Mouse (Mus musculus) megakaryocyte-erythroid progenitor cell, adult 5-6 weeks (primary cell): ENCODE data around the gene Atp10a. TPM values are rescaled to one million over a fixed set of nuclear protein-coding genes. Genes with fewer than 3 reads are reported as not detected.

ENCODE experiments used
- ATAC-seq: replicated peaks from 2 replicates; pipeline ENCODE4 v1.8.0; 2016; ENCODE audit warnings: mild to moderate bottlenecking, inconsistent platforms; ENCODE audit not compliant: severe bottlenecking, poor library complexity, low FRiP score, low TSS enrichment
- total RNA-seq, 2 experiments: library from RNA; stranded (forward) in 1 of 2; stranded (reverse) in 1 of 2; fragments of 200-1000, 215-1000 nt in 1 of 2; fragments of >200 nt in 1 of 2; fragmentation: Nextera tagmentation in 1 of 2; gene quantifications; 2 replicates each; pipeline ENCODE4 v1.2.3; 2014 to 2017

Atp10a gene
- total RNA-seq, 2 experiments from 2014 or later: 0.81 to 1.2 TPM

DNA sequence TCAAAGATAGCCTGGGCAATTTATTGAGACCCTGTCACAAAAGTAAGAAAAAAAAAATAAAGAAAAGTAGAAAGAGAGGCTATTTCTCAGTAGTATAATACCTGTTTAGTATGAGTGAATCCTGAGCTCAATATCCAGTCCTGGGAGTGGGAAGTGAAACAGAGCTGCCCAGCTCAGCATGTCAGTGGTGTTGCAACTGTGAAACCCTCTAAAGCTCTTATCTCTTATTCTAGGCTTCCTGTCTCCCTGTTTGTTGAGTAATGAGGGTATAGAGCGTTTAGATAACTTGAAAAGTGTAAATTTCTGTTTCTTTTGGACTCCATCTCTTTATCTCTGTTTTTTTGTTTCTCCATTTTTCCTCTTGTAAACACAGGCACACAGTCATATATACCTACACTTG lies 74.9 kb downstream of the Atp10a start:
- ATAC-seq: peak; percentile 77

DNA sequence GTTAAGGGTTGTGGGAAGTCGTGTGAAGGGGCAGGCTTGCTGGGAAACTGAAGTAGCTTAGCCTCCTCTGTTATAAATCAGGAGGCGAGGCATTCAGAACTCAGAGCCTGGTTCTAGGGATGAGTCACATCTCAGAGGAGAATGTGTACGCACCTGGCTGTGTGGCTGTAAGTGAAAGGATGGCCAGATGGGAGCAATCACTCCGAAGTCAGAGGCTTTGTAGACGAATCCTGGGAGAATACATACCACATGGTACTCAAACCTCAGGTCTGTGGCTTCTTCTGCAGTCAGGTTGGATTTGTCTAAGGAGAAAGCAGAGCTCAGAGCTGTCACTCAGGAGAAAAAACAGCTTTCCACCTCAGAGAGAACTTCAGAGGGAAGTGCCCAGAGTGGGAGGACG lies 76.4 kb downstream of the Atp10a start:
- ATAC-seq: no peak

DNA sequence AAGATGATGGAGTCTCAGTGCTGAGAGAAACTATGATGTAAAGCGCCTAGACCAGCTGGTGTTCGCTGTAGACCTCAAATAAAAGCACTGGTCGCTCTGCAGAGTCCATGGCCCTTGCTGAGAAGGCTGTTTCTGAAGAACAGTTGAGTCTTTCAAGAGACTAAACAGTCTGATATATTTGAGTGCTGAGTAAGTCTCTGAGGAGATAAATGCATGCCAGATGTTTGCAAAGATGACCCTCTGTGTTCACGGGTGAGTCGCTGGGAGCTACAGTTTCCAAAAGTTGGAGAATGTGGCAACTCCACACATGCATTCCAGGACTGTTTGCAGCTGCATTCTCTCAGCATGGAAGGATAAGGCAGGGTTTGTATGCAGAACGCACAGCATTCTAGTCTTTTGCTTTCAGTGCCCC lies 77.5 kb downstream of the Atp10a start:
- ATAC-seq: no peak

DNA sequence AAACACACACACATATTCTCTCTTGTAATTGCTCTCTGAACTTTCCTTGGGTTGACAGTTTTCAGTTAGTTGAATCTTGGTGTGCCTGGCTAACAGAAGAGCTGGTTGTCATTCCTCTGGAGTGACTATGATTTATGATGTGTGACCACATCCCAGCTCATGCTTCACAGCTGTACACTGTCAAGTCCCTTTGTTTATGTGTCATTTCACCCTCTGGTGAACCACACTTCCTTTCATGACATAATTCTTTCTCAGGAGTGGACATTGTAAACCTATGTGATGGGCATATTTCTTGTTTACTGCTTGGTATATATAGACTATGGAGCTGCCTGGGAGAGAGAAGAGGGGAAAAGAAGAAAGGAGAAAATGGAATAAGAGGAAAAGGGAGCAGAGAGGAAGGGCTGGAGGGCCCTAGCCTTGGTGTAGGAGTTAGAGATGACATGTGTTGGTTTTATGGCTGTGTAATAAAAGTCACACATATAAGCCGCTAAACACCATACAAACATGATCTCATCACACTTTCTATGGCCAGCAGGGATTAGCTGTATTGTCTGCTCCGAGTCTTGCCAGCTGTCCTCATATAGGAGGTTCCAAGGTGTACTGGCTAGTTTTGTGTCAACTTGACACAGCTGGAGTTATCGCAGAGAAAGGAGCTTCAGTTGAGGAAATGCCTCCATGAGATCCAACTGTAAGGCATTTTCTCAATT lies 81.0 kb downstream of the Atp10a start:
- no peak for ATAC-seq

DNA sequence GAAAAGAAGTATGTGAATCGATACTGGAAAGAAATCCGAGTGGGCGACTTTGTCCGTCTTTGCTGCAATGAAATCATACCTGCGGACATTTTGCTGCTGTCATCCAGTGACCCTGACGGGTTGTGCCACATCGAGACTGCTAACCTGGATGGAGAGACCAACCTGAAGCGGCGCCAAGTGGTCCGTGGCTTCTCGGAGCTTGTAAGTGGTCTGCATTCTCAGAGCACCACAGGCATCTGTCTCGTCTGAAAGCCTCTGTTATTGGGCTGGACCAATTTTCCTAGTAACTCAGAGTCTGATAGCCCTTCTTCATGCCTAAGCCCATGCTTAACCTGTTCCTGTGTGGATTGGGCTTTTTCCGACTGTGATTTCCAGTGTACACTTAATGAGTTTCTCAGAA lies 84.2 kb downstream of the Atp10a start:
- no peak for ATAC-seq

DNA sequence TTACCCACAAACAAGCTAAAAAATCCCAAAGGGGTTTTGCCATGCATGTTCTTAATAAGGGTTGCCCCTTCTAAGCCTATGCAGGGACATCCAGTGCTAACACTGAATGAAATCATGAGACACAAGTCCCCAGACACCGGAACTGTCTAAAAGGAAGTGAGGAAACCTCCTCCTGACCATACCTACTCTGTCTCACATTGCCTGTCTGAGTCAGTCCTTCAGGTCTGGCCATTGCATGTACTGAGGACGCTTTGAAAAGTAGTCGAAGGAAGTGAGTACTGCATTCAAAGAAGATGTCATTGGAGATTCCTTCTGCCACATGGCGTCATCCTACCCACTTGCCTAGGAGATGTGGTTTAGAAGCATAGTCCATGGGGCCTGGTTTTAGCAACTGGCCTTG lies 84.9 kb downstream of the Atp10a start:
- ATAC-seq: no peak

DNA sequence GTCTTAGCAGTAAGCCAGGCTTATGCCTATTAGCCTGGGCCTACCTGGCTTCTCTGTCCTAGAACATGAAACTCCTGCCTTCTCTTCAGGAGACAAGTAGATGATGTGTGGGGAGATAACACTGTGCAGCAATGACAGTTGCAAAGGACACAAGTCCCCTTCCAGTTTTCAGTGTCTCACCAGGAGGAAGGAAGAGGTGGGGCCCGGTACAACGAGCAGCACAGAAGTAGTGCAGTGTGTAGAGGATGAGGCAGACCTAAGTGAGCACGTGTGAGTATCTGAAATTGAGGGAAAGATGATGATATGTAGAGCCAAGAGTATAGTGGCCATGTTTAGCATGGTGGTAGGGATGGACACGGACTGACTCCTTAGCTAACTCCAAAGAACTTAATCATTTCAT lies 86.0 kb downstream of the Atp10a start:
- ATAC-seq: no peak

DNA sequence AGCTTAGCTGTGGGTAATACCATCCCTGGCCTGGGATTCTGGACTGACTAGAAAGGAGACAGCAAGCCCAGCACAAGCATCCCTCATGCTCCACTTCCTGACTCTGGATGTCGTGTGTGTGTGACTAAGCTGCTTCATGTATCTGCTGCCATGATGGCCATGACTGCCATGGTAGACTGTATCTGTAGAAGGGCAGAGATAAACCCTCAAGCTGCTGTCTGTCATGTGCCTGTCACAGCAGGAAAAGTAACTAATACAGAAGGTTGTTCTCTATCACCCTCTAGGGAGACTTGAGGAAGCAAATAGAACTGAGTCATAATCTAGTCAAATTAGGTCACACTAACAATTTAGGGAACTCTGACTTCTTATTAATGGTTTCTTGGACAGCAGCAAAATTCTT lies 86.7 kb downstream of the Atp10a start:
- ATAC-seq: peak; percentile 51; the same call in 1 of the 2 replicates

DNA sequence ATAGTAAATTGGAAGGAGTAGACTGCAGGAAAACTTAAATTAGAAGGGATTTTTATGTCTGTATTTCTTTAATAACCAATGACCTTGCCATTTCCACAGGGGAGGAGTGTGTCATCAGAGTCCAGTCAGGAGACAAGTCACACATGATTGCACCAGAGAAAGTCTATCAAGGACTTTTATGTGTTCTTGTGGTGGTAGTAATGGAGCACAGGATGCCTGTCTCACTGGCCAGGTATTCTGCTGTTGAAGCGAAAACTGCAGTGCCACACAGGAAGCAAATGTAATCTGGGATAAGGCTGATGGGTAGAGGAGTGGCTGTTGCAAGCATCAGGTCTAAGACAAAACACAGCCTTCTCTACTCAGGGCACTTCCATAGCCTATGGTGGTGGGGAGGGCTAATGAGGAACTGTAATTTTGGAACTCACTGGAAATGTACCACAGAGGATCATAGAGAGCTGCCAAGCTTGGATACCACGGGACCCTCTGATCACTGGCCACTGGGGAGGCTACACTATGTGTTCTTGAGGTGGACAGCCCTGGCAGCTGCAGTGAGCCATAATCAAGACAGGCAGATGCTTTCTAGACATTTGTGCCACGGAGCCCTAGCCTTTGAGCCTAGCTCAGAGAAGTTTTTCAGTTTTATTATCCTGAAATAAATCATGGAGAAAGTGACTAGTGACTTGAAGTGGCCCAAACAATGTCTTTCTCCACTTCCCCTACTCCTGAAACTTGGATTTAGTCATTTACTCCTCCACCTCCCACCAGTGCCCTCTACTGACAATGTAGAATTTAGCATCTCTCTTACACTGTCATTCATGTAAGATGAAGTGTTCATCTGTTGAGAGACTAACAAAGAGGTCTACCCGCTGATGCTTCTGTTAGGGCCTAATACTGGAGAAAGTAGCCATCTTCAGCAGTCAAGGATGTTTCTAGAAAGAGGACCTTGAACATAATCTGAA lies 87.7 kb downstream of the Atp10a start:
- ATAC-seq: peak; percentile 56; the same call in 1 of the 2 replicates

DNA sequence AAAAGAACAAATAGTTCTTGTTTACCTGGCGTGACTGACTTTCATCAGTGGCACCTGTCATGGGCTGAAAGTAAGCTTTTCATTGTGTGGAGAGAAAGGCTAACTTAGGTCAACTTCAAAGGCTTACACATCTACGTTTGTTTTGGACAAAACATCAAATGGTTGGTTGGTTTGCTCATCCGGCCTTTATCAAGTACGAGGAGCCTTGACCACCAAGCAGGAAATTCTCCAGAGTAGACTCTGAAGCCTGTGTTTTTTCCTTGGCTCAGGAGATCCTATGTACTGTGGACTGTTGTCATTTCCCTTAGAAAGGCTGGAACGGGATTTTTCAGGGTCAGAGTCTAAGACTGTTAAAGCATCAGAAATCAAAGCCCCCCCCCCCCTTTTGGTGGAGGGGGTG lies 90.9 kb downstream of the Atp10a start:
- ATAC-seq: no peak

DNA sequence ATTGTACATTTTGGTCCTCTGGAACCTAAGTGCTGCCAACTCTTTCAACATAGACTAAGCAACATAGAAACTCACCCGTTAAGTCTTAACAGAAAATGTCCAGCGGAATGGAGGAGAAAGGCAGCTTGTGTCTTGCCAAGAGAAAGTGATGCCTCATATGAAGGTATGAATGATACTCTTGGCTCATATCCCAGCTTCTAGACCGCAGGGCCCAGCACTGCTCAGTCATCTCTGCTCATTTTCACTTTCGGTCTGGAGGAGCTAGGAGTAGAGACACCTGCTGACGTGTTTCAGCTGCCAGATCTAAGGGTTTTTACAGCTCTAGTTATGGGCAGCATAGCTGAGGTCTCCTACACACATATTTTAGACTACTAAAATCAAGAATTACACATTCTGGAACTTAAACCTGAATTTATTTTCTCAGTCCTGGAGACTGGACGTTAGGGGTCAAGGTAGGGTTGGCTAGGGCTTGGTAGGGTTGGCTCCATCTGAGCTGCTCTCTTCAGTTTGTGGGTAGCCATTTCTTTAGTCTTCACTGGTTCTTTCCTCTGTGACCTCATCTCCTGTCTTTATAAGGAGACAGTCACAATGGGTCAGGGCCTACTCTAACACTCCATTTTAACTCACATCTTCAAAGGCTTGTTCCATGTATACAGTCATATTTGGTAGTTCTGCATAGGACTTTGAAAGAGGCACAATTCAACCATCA lies 94.1 kb downstream of the Atp10a start:
- ATAC-seq: peak; percentile 95

DNA sequence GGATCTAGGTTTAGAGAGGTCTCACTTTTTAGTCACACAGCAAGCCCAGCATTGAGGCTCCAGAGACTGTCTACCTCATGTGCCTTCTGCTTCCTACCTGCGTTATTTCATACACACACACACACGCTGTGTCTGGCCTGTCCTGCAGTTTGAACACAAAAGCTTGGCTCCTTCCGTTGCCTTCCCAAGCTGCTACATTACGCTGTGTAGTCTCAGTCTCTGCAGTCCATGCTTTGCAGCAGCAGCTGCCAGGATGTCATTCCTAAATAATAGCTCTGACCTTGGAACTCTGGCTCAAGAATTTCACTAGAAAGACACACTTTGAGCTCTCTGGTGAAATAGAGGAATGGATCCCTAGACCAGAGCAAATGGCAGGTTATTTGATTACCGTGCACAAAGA lies 96.1 kb downstream of the Atp10a start:
- no peak for ATAC-seq

DNA sequence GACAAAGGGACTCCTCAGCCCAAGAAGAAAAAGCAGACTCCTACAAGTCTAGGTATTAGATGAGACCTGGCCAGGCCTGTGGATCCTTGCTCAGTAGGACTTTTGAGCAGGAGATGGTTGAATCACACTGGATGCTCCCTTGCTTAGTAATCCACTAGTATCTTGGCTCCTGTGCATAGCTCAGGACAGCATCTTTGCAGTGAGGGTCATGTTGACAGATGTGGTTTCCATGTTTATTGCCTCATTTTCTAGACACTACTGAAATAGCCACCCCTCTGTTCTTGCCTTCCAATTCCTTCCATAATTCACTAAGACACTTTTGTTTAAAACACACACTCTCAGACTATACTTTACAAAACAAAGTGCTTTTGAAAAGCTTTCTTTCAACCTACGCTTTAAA lies 98.1 kb downstream of the Atp10a start:
- ATAC-seq: no peak

DNA sequence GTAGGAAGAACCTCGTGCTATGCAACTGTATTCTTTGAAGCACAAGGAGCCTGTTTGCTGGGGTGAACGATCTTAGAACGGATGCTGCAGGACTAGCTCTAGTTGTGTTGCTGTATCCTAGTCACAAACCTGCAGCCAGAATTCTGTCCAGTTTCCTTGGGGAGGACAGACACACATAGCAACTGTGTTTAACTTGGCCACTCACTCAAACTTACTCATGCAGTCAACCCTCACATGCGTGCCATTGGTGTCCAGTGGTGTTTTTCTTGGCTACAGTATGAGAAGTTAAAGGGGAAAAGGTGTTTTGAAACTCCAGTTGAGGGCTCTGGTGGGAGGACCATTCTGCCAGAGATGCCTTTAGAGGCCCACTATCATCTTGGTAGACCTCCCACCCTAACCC lies 98.6 kb downstream of the Atp10a start:
- ATAC-seq: no peak

DNA sequence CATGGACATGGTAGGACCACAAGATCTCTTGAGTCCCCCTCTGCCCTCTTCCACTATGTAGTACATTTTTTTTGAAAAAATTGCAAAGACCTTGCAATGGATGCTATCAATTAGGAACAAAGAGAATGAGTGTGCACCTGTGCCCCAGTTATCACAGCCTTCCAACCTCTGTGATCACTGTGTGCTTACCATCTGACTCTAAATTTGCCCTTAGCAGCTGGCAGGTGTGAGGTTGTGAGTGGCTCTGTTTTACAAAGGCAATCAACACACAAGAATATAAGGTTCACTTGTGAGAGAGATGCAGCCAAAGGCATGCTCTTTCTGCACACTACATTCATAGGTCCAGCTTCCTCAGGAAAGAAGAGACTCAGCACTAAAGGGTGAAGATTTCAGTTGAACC lies 99.1 kb downstream of the Atp10a start:
- ATAC-seq: no peak

DNA sequence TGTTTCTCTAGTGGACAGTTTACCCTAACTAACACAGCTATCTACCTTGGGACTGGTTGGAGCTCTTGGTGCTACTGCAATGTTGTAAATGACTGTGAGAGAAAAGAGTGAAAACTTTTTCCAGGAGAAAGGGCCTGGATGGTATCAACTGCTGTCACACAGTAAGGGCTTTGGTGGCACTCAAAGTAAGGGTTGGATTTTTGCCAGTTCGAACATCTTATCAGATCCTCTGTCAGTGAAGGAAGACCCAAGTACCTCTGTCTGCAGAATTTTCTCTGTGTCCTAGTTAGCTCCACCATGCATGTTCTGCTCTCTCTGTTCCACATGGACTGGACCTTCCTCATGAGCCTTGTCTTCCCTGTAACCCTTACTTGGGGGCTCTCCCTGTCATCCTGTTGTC lies 99.9 kb downstream of the Atp10a start:
- ATAC-seq: peak; percentile 65

DNA sequence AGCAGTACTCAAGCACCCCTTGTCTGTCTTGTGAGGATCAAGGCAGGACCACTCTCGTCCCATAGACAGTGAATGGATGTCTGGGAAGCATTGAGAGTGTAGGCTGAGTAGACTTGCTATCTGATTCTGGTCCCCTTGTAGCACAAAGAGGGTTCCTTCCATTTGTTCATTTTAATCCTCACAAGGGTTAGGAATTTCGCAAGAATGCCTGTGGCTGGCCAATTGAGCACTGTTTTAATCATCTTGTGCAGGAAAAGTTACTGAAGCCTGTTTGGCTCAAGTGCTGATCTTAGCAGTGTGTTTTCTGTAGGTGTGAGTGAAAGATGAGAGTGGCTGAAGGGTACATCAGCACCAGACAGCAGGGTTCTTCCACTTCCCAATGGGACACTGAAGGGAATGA lies 101.4 kb downstream of the Atp10a start:
- no peak for ATAC-seq

DNA sequence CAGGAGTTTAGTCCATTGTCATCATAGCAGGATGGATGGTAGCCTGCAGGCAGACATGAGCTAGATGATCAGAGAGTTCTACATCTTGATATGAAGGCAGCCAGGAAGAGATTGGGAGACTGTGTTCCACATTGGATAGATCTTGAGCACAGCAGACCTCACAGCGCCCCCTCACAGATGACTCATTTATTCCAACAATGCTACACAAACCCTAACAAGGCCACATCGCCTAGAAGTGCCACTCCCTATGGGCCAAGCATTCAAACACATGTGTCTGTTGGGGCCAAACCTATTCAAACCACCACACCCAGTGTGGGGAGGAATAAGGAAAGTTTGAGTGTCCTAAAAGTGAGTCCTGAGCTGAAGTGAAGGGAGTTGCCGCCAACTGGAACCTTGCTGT lies 102.4 kb downstream of the Atp10a start:
- no peak for ATAC-seq

DNA sequence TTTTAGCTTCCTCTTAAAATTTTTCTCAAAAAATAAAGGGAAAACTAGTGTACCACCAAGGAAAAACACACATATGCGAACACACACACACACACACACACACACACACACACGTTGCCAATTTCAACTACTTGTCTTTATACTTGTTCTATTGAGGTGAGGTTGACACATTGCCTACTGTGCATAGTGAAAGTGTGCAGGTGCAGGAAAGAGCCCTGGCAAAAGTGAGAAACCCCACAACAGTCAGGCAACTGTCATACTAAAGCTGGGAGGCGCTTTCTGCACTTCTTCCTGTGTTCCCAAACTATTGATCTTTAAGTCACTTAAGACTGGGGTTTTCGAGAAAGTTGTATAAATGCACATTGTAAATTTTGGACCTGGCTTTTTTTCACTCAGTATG lies 103.3 kb downstream of the Atp10a start:
- no peak for ATAC-seq

DNA sequence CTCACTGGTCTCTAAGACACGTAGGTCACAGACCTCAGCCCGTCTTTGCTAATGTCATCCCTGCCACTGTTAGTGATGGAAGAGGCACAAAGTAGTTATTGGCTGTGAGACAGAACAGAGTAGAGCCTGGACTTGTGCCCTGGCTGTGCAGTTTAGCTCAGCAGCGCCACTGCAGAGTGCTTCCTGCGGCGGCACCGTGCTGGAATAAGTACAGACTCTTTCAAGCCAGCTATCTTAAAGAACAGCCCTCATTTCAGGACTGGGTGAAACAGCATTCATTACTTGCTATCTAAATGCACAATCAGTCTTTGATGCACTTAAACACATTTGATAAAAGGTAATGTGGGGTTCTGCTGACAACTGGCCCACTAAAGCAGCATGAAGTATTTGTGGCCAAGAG lies 111.3 kb downstream of the Atp10a start:
- no peak for ATAC-seq
